Mouse (Mus musculus) hindbrain, embryonic 12.5 days (tissue): ENCODE measurements around the gene Oas1f. TPM values are rescaled to one million over a fixed set of nuclear protein-coding genes. Genes with fewer than 3 reads are reported as not detected.
"Not testable (repeated sequence)": the region's sequence is repeated elsewhere in the genome, so short reads cannot be mapped to it uniquely, and the experiment has no call there.

ENCODE experiments used
- ATAC-seq: fragments of 200-750 bp; cut with Nextera tagmentation; 2 replicates; pipeline ENCODE4 v1.8.0; 2017; ENCODE audit warnings: moderate TSS enrichment; ENCODE audit not compliant: low FRiP score
- H3K27ac ChIP-seq: fragments of 300-500 bp; sonication (generic); 2 replicates; pipeline ENCODE4 v1.5.1; 2016; ENCODE audit warnings: mild to moderate bottlenecking
- H3K27me3 ChIP-seq: fragments of 300-500 bp; sonication (generic); 2 replicates; pipeline ENCODE4 v1.6.1; 2016; ENCODE audit warnings: mild to moderate bottlenecking
- H3K36me3 ChIP-seq: fragments of 300-500 bp; sonication (generic); 2 replicates; pipeline ENCODE4 v1.6.1; 2016; ENCODE audit warnings: mild to moderate bottlenecking
- H3K4me1 ChIP-seq: fragments of 300-500 bp; sonication (generic); 2 replicates; pipeline ENCODE4 v1.6.1; 2016
- H3K4me2 ChIP-seq: fragments of 300-500 bp; sonication (generic); replicated peaks from 2 replicates; pipeline ENCODE4 v1.6.1; 2016; ENCODE audit warnings: mild to moderate bottlenecking
- H3K4me3 ChIP-seq: fragments of 300-500 bp; sonication (generic); 2 replicates; pipeline ENCODE4 v1.5.1; 2016; ENCODE audit warnings: mild to moderate bottlenecking
- H3K9ac ChIP-seq: fragments of 300-500 bp; sonication (generic); 2 replicates; pipeline ENCODE4 v1.6.1; 2016; ENCODE audit warnings: mild to moderate bottlenecking, moderate library complexity
- H3K9me3 ChIP-seq: fragments of 300-500 bp; sonication (generic); replicated peaks from 2 replicates; pipeline ENCODE4 v1.6.1; 2016; ENCODE audit warnings: mild to moderate bottlenecking
- WGBS: fragments of 180-500 bp; shearing (Covaris S2); methylation state at CpG from one replicate; pipeline ENCODE4 v1.1.7; 2016; 5-methylcytosine and 5-hydroxymethylcytosine counted together
- microRNA-seq: library from miRNA; unstranded; fragments of <30 nt; microRNA quantifications from one replicate; pipeline ENCODE4, GENCODE M21; 2017
- polyA plus RNA-seq: library from polyadenylated mRNA; unstranded; fragments of >200 nt; fragmentation: Nextera tagmentation; extraction: Ambion mirVana; gene quantifications from 2 replicates; pipeline ENCODE4 v1.2.1, GENCODE M21; 2016

The Oas1f gene
- polyA plus RNA-seq, 1 experiment from 2014 or later, result not detected

DNA sequence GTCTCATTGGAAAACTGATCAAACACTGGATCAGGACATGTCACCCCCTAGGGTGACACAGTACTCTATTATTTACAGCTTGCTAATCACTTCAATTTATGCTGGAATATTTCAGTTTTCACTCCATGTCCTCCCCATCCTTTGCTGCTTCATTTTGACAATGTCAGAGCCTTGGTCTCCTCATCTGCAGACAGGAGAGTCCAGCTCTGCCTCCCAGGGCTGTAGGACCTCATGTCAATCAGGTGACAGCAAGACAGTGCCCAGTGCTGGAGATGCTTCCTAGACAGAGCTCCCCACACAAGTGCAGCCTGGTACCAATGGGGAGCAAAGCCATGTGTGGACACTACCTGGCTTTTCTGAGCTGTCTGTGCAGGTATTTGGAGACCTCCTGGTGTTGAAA lies 51.6 kb downstream of the Oas1f start:
- Histone ChIP-seq H3K36me3 (no peaks in the 10 kb centered on the region), H3K9me3 (no peaks in the 10 kb centered on the region), H3K9ac (no peak overlapping the region), H3K4me3 (no peak overlapping the region), H3K4me1 (no peaks in the 10 kb centered on the region), H3K4me2 (no peak overlapping the region), H3K27ac (no peak overlapping the region), H3K27me3 (no peaks in the 10 kb centered on the region)
- ATAC-seq, result no peak

- H3K4me3 ChIP-seq, result no peak overlapping the region
- H3K9ac ChIP-seq, result no peak overlapping the region
- H3K27me3 ChIP-seq, result no peaks in the 10 kb centered on the region
- no peaks in the 10 kb centered on the region for H3K9me3 ChIP-seq
- ATAC-seq, result no peak
- no peaks in the 10 kb centered on the region for H3K36me3 ChIP-seq
- H3K4me1 ChIP-seq, result no peaks in the 10 kb centered on the region
- no peak overlapping the region for H3K27ac ChIP-seq
- no peak overlapping the region for H3K4me2 ChIP-seq
- 64% methylated on average over 1 of the region's 1 CpGs for WGBS
Observed at GRCm38 (mm10) chr5:120900666-120901065, 53.5 kb downstream of the Oas1f start.

DNA sequence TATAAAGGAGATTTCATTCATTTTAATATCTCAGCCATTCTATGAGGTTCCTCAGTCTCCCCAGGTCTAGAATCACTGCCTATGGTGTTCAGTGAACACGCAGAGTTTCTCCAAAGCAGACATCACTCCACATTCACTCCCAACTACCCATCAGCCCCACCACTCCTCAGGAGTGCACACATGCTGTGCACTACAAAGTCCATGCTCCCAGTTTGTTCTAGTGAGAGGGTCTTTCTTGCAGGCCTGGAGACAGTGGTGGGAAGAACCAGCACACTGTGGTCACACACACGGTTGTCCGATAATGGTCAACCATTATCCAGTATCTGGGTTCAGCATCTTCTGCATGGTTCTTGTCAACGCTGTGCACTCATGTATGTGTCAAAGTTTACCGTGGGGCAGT lies 54.9 kb downstream of the Oas1f start:
- 94% methylated on average over 5 of the region's 5 CpGs for WGBS
- H3K9me3 ChIP-seq, result no peaks in the 10 kb centered on the region
- no peak for ATAC-seq
- no peak overlapping the region for H3K27ac ChIP-seq
- H3K4me2 ChIP-seq, result no peak overlapping the region
- H3K4me1 ChIP-seq, result no peaks in the 10 kb centered on the region
- H3K36me3 ChIP-seq, result no peaks in the 10 kb centered on the region
- no peak overlapping the region for H3K9ac ChIP-seq
- no peak overlapping the region for H3K4me3 ChIP-seq
- H3K27me3 ChIP-seq, result no peaks in the 10 kb centered on the region

GRCm38 (mm10) chr5:120906791-120907733 lies 59.9 kb downstream of the Oas1f start, which contains the start of gene Oas1a:
Gene Oas1a, minus strand, starts transcription at chr5:120907521.
- not testable (repeated sequence) for H3K9me3 ChIP-seq, H3K9ac ChIP-seq, H3K4me3 ChIP-seq, H3K27ac ChIP-seq, H3K4me2 ChIP-seq, H3K4me1 ChIP-seq, H3K27me3 ChIP-seq, ATAC-seq, H3K36me3 ChIP-seq
- 37% methylated on average over 9 of the region's 12 CpGs for WGBS

Small RNAs within 50 kb of the gene (microRNA-seq; reads per million reads assigned to microRNA genes)
- not detected for gene Gm22907

Other genes starting within 250 kb of the Oas1f start
- gene Rita1, start 234.8 kb upstream of the Oas1f start, polyA plus RNA-seq, result 16.8 and 19.2 TPM in 2 replicates
- 53.2 and 53.6 TPM in 2 replicates for gene Ddx54, start 234.6 kb upstream of the Oas1f start, polyA plus RNA-seq
- 0.56 and 0.77 TPM in 2 replicates for gene Cfap73, start 213.1 kb upstream of the Oas1f start, polyA plus RNA-seq
- gene Rasal1, start 198.6 kb upstream of the Oas1f start, polyA plus RNA-seq, result 0.06 and 0.38 TPM in 2 replicates
- gene Dtx1, start 135.4 kb upstream of the Oas1f start, polyA plus RNA-seq, result 23.0 and 25.6 TPM in 2 replicates
- gene Oas2, start 97.5 kb upstream of the Oas1f start, polyA plus RNA-seq, result 0.30 TPM in 1 of 2 replicates, not detected in the other
- 0.22 and 0.23 TPM in 2 replicates for gene Oas3, start 69.7 kb upstream of the Oas1f start, polyA plus RNA-seq
- gene Oas1e, start 51.8 kb upstream of the Oas1f start, polyA plus RNA-seq, result 0.26 and 0.36 TPM in 2 replicates
- gene Oas1c, start 34.9 kb upstream of the Oas1f start, polyA plus RNA-seq, result 0.42 and 0.62 TPM in 2 replicates
- gene Oas1h, start 14.1 kb downstream of the Oas1f start, polyA plus RNA-seq, result not detected in 2 replicates
- gene Oas1g, start 40.2 kb downstream of the Oas1f start, polyA plus RNA-seq, result not detected in 2 replicates
- 0.96 and 1.2 TPM in 2 replicates for gene Oas1a, start 60.2 kb downstream of the Oas1f start, polyA plus RNA-seq
- not detected in 2 replicates for gene Oas1d, start 67.2 kb downstream of the Oas1f start, polyA plus RNA-seq
- 6.7 and 8.8 TPM in 2 replicates for gene Rph3a, start 162.7 kb downstream of the Oas1f start, polyA plus RNA-seq